29 mouse cellular contexts compared by ENCODE assay signal in the genomic region with DNA sequence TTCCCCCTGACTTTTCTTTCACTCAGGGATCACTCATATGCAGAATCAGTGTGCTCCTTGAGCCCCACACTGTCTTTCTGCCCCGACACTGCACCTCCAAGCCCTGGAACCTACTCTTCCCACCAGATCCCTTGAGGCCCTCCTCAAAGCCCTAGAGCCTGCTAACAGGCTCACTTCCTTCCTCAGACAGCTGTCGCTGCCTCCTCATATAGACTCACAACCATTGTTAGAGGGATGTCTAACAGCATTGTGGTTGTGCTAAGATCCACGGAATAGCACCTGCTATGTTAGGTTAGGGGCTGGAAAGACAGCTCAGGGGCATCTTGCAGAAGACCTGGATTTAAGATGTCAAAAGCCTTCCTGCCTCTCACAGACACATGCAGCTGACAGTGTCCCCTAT. TPM values are rescaled to one million over a fixed set of nuclear protein-coding genes. Genes with fewer than 3 reads are reported as not detected.
"Had no signal": no experiment of that assay in that cellular context is flagged by ENCODE, and none has a peak within 500 bp of the region (broad histone marks: within the 10 kb centered on the region; RNA-seq: fewer than 3 reads in every experiment).

No protein-coding gene starts in this region.

- H3K36me3 ChIP-seq: heart, embryonic 13.5 days; heart, embryonic 15.5 days; hindbrain, embryonic 13.5 days; hindbrain, embryonic 15.5 days; kidney, embryonic 15.5 days; limb, embryonic 13.5 days; limb, embryonic 15.5 days had no signal

- H3K4me2 ChIP-seq: heart, embryonic 13.5 days; heart, embryonic 15.5 days; hindbrain, embryonic 13.5 days; hindbrain, embryonic 15.5 days; kidney, embryonic 15.5 days; limb, embryonic 13.5 days; limb, embryonic 15.5 days had no signal

- H3K9me3 ChIP-seq: heart, embryonic 13.5 days; heart, embryonic 15.5 days; hindbrain, embryonic 13.5 days; hindbrain, embryonic 15.5 days; kidney, embryonic 15.5 days; limb, embryonic 13.5 days; limb, embryonic 15.5 days had no signal

- H3K4me3 ChIP-seq: heart, embryonic 13.5 days; heart, embryonic 15.5 days; hindbrain, embryonic 13.5 days; hindbrain, embryonic 15.5 days; kidney, embryonic 15.5 days; limb, embryonic 13.5 days; limb, embryonic 15.5 days had no signal

- H3K4me1 ChIP-seq: hindbrain, embryonic 15.5 days had no signal

- ATAC-seq: forebrain, postnatal 0 days; hindbrain, postnatal 0 days; intestine, embryonic 16.5 days had no signal

- DNase-seq: forebrain, postnatal 0 days; gastrocnemius, postnatal 14 days; gastrocnemius, postnatal 36 days; heart, adult 18-20 months; heart, postnatal 14 days; heart, postnatal 36 days; kidney, adult 11 months; kidney, adult 2 months; kidney, adult 9 months; kidney, postnatal 14 days; kidney, postnatal 36 days; layer of hippocampus, adult 9-11 months; layer of hippocampus, postnatal 36 days; left cerebral cortex, postnatal 4 days had no signal

- H3K27ac ChIP-seq: heart, embryonic 13.5 days; heart, embryonic 15.5 days; hindbrain, embryonic 13.5 days; hindbrain, embryonic 15.5 days; hindbrain, postnatal 0 days; kidney, embryonic 15.5 days; kidney, postnatal 0 days; limb, embryonic 13.5 days; limb, embryonic 15.5 days had no signal

- H3K9ac ChIP-seq: forebrain, postnatal 0 days; heart, embryonic 13.5 days; heart, embryonic 15.5 days; hindbrain, embryonic 13.5 days; hindbrain, embryonic 15.5 days; kidney, embryonic 15.5 days; limb, embryonic 13.5 days; limb, embryonic 15.5 days had no signal

- H3K27me3 ChIP-seq: heart, embryonic 15.5 days; hindbrain, embryonic 13.5 days; hindbrain, embryonic 15.5 days; limb, embryonic 15.5 days had no signal

RNA-seq across cellular contexts. Expression of gene Erv3, which starts 37.1 kb away (rescaled TPM):
- polyA plus RNA-seq: heart, embryonic 13.5 days; heart, embryonic 15.5 days; heart, postnatal 0 days; hindbrain, embryonic 11.5 days; hindbrain, embryonic 13.5 days; hindbrain, embryonic 15.5 days; intestine, embryonic 14.5 days; intestine, embryonic 16.5 days; kidney, adult 2 months; kidney, embryonic 15.5 days; kidney, postnatal 0 days; large intestine, adult 2 months; limb, embryonic 11.5 days; limb, embryonic 13.5 days; limb, embryonic 15.5 days had no signal
